Mouse (Mus musculus): ENCODE data around the gene Krtap5-5. TPM values are rescaled to one million over a fixed set of nuclear protein-coding genes. Genes with fewer than 3 reads are reported as not detected.

Krtap5-5 gene
- polyA plus RNA-seq, 1 experiment from 2014 or later = not detected

DNA sequence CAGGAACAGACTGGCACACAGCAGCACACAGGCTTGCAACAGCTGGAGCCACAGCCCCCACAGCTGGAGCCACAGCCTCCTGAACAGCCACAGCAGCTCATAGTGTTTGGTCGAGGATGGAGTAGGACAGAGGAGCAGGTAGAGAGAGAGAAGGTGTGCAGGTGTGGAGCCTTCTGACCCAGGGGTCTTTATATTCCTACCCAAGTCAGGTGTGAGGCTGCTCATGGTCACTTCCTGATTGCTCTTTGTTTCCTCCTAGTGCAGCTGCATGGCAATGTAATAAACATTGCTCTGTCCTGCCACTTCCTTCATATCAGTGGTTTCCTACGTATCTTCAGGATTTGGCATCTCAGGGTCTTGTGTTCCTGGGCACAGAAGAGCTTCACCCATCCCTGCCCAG lies 39.5 kb downstream of the Krtap5-5 start, which contains the start of gene Gm10153:
Gm10153 (minus strand) TSS at position 101 of the 400 bp plus-strand sequence.
- no peak for ATAC-seq (replicated peaks; ENCODE audit: insufficient number of reproducible peaks, low FRiP score, low TSS enrichment, low read depth)

DNA sequence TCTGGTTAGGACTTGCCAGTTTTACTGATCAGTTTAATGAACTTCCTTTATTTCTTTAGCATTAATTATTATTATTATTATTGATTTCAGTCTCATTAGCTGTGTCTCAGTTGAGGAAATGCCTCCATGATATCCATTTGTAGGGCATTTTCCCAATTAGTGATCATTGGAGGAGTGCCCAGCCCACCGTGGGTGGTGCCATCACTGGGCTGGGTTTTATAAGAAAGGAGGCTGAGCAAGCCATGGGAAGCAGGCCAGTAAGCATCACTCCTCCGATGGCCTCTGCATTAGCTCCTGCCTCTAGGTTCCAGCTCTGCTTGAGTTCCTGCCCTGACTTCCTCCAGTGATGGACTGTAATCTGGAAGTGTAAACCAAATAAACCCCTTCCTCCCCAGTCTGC lies 41.6 kb downstream of the Krtap5-5 start:
- H3K27me3 ChIP-seq (ENCODE audit: control insufficient read depth, insufficient read depth, low read length) = no peaks in the 10 kb centered on the region
- H3K36me3 ChIP-seq (replicated peaks; ENCODE audit: control insufficient read depth, insufficient read depth, low read depth, low read length) = no peaks in the 10 kb centered on the region
- WGBS = 69% methylated on average over 2 of the region's 2 CpGs
- no peak overlapping the region for H3K4me3 ChIP-seq (ENCODE audit: low read depth, low read length)
- no peak overlapping the region for H3K27ac ChIP-seq (replicated peaks; ENCODE audit: low read depth, low read length)
- no peaks in the 10 kb centered on the region for H3K4me1 ChIP-seq (ENCODE audit: control insufficient read depth, insufficient read depth, low read length)
- H3K4me2 ChIP-seq (ENCODE audit: low read depth, low read length) = no peak overlapping the region
- DNase-seq (ENCODE audit: low spot score) = no peak
- H3K9me3 ChIP-seq (replicated peaks; ENCODE audit: control insufficient read depth, low read length) = no peaks in the 10 kb centered on the region
- ATAC-seq (replicated peaks; ENCODE audit: insufficient number of reproducible peaks, low FRiP score, low TSS enrichment, low read depth) = no peak
- H3K9ac ChIP-seq (replicated peaks; ENCODE audit: low read length) = no peak overlapping the region

More for the DNA sequence above, 39.5 kb downstream of the Krtap5-5 start, which contains the start of gene Gm10153:
- H3K27ac ChIP-seq (replicated peaks; ENCODE audit: low read depth, low read length) = no peak within 1 kb of the TSS
- no peaks in the 10 kb centered on the region for H3K27me3 ChIP-seq (ENCODE audit: control insufficient read depth, insufficient read depth, low read length)
- WGBS = 39% methylated on average over 2 of the region's 2 CpGs
- no peaks in the 10 kb centered on the region for H3K36me3 ChIP-seq (replicated peaks; ENCODE audit: control insufficient read depth, insufficient read depth, low read depth, low read length)
- no peak within 1 kb of the TSS for H3K4me3 ChIP-seq (ENCODE audit: low read depth, low read length)
- H3K4me2 ChIP-seq (ENCODE audit: low read depth, low read length) = no peak within 1 kb of the TSS
- H3K9ac ChIP-seq (replicated peaks; ENCODE audit: low read length) = no peak within 1 kb of the TSS
- no peaks in the 10 kb centered on the region for H3K4me1 ChIP-seq (ENCODE audit: control insufficient read depth, insufficient read depth, low read length)
- DNase-seq (ENCODE audit: low spot score) = no peak
- no peaks in the 10 kb centered on the region for H3K9me3 ChIP-seq (replicated peaks; ENCODE audit: control insufficient read depth, low read length)

DNA sequence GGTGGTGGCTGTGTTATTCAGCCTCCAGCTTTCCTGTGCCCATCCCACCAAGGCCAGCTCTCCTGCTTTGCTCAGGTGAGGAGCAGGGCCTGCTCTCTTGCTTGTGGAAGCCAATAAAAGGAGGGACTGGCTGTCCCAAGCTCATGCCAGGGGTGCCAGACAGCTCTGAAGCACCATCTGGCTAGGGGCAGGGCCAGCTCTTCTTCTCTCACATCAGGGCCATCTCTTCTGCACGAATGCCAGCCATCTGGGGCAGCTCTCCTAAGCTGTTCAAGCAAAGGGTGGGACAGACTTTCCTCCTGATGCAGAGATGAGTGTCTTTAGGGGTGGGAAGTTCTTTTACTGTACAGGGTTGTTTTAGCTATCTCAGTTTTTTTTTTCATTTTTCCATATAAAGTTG lies 48.8 kb downstream of the Krtap5-5 start:
- H3K4me2 ChIP-seq (ENCODE audit: low read depth, low read length) = no peak overlapping the region
- no peak for ATAC-seq (replicated peaks; ENCODE audit: insufficient number of reproducible peaks, low FRiP score, low TSS enrichment, low read depth)
- WGBS = 80% methylated on average over 1 of the region's 1 CpGs

More for the DNA sequence above, 48.8 kb downstream of the Krtap5-5 start:
- Histone ChIP-seq H3K36me3 (replicated peaks; ENCODE audit: control insufficient read depth, insufficient read depth, low read depth, low read length) (no peaks in the 10 kb centered on the region), H3K4me1 (ENCODE audit: control insufficient read depth, insufficient read depth, low read length) (no peaks in the 10 kb centered on the region), H3K4me3 (ENCODE audit: low read depth, low read length) (no peak overlapping the region), H3K27ac (replicated peaks; ENCODE audit: low read depth, low read length) (no peak overlapping the region), H3K27me3 (ENCODE audit: control insufficient read depth, insufficient read depth, low read length) (no peaks in the 10 kb centered on the region), H3K9me3 (replicated peaks; ENCODE audit: control insufficient read depth, low read length) (no peaks in the 10 kb centered on the region), H3K9ac (replicated peaks; ENCODE audit: low read length) (no peak overlapping the region)
- DNase-seq (ENCODE audit: low spot score) = no peak

Other genes with a start within 250 kb of the Krtap5-5 start
- 60.2 and 62.9 TPM in 2 replicates for gene Mob2, start 168.9 kb downstream of the Krtap5-5 start, polyA plus RNA-seq (2014; fragmentation: Nextera tagmentation; extraction: Ambion mirVana)
- 3.6 and 4.2 TPM in 2 replicates for gene Dusp8, start 134.1 kb downstream of the Krtap5-5 start, polyA plus RNA-seq (2014; fragmentation: Nextera tagmentation; extraction: Ambion mirVana)
- not detected in 2 replicates for gene Gm45618, start 109.2 kb downstream of the Krtap5-5 start, polyA plus RNA-seq (2014; fragmentation: Nextera tagmentation; extraction: Ambion mirVana)
- not detected in 2 replicates for gene Gm39115, start 93.9 kb downstream of the Krtap5-5 start, polyA plus RNA-seq (2014; fragmentation: Nextera tagmentation; extraction: Ambion mirVana)
- not detected in 2 replicates for gene Gm45337, start 85.4 kb downstream of the Krtap5-5 start, polyA plus RNA-seq (2014; fragmentation: Nextera tagmentation; extraction: Ambion mirVana)
- gene Gm29735, start 72.9 kb downstream of the Krtap5-5 start, polyA plus RNA-seq (2014; fragmentation: Nextera tagmentation; extraction: Ambion mirVana) = not detected in 2 replicates
- not detected in 2 replicates for gene Gm4553, start 64.2 kb downstream of the Krtap5-5 start, polyA plus RNA-seq (2014; fragmentation: Nextera tagmentation; extraction: Ambion mirVana)
- not detected in 2 replicates for gene Krtap5-2, start 54.0 kb downstream of the Krtap5-5 start, polyA plus RNA-seq (2014; fragmentation: Nextera tagmentation; extraction: Ambion mirVana)
- not detected in 2 replicates for gene Gm10153, start 39.6 kb downstream of the Krtap5-5 start, polyA plus RNA-seq (2014; fragmentation: Nextera tagmentation; extraction: Ambion mirVana)
- gene Krtap5-3, start 28.6 kb downstream of the Krtap5-5 start, polyA plus RNA-seq (2014; fragmentation: Nextera tagmentation; extraction: Ambion mirVana) = not detected in 2 replicates
- not detected in 2 replicates for gene Gm7579, start 18.1 kb downstream of the Krtap5-5 start, polyA plus RNA-seq (2014; fragmentation: Nextera tagmentation; extraction: Ambion mirVana)
- gene Gm40460, start 11.1 kb upstream of the Krtap5-5 start, polyA plus RNA-seq (2014; fragmentation: Nextera tagmentation; extraction: Ambion mirVana) = not detected in 2 replicates
- gene Gm2431, start 28.4 kb upstream of the Krtap5-5 start, polyA plus RNA-seq (2014; fragmentation: Nextera tagmentation; extraction: Ambion mirVana) = not detected in 2 replicates
- gene Gm4559, start 44.4 kb upstream of the Krtap5-5 start, polyA plus RNA-seq (2014; fragmentation: Nextera tagmentation; extraction: Ambion mirVana) = not detected in 2 replicates
- not detected in 2 replicates for gene Krtap5-1, start 67.1 kb upstream of the Krtap5-5 start, polyA plus RNA-seq (2014; fragmentation: Nextera tagmentation; extraction: Ambion mirVana)
- 0.20 TPM in 1 of 2 replicates, not detected in the other for gene Krtap5-4, start 73.6 kb upstream of the Krtap5-5 start, polyA plus RNA-seq (2014; fragmentation: Nextera tagmentation; extraction: Ambion mirVana)
- gene Ifitm10, start 143.8 kb upstream of the Krtap5-5 start, polyA plus RNA-seq (2014; fragmentation: Nextera tagmentation; extraction: Ambion mirVana) = 0.97 and 1.9 TPM in 2 replicates
- gene Gm49369, start 152.7 kb upstream of the Krtap5-5 start, polyA plus RNA-seq (2014; fragmentation: Nextera tagmentation; extraction: Ambion mirVana) = 2.0 TPM in 1 of 2 replicates, not detected in the other
- 163 and 197 TPM in 2 replicates for gene Ctsd, start 158.1 kb upstream of the Krtap5-5 start, polyA plus RNA-seq (2014; fragmentation: Nextera tagmentation; extraction: Ambion mirVana)
- 0.52 TPM in 1 of 2 replicates, not detected in the other for gene Syt8, start 204.9 kb upstream of the Krtap5-5 start, polyA plus RNA-seq (2014; fragmentation: Nextera tagmentation; extraction: Ambion mirVana)
- 1.4 and 2.7 TPM in 2 replicates for gene Tnni2, start 211.8 kb upstream of the Krtap5-5 start, polyA plus RNA-seq (2014; fragmentation: Nextera tagmentation; extraction: Ambion mirVana)
- 23.3 and 23.7 TPM in 2 replicates for gene Lsp1, start 230.8 kb upstream of the Krtap5-5 start, polyA plus RNA-seq (2014; fragmentation: Nextera tagmentation; extraction: Ambion mirVana)

Data from embryonic facial prominence, embryonic 11.5 days (tissue).